Comparison of ENCODE assay signal across 8 mouse cellular contexts in genomic region chr11:29173125-29173631, GRCm38 (mm10). TPM values are rescaled to one million over a fixed set of nuclear protein-coding genes. Genes with fewer than 3 reads are reported as not detected.
DNase-seq lines count a peak whose midpoint lies in the region; ATAC-seq and TF ChIP-seq lines count a peak whose summit lies in the region.

No protein-coding gene starts in this region.

- peak overlapping the region; percentile 76 to 85 for H3K4me3 ChIP-seq in MEL (ENCODE audit: control insufficient read depth in 1 of 2, insufficient read depth in 1 of 2, low read depth in 2 of 2, low read length in 2 of 2)
- peak overlapping the region; percentile 93 for H3K4me3 ChIP-seq in brown adipose tissue, adult 24 weeks (ENCODE audit: insufficient read depth, low read depth, low read length)
- peak overlapping the region; percentile 77 for H3K4me3 ChIP-seq in forebrain, embryonic 12.5 days (replicated peaks)

- peak; percentile 88 for DNase-seq in MEL (ENCODE audit: low read depth, low spot score)
- DNase-seq in heart, postnatal 36 days, result peak; percentile 55 to 68
- DNase-seq in layer of hippocampus, adult 8-10 months (ENCODE audit: low spot score in 2 of 2), result peak; percentile 41 to 48
- DNase-seq in lung, postnatal 10 days, result peak; percentile 79
- DNase-seq in ovary, postnatal 10 days (ENCODE audit: low spot score), result peak; percentile 46
- DNase-seq in urinary bladder, postnatal 10 days (ENCODE audit: low spot score), result peak; percentile 12

- H3K27ac ChIP-seq in MEL (ENCODE audit: control insufficient read depth, low read depth, low read length), result peak overlapping the region; percentile 86
- peak overlapping the region; percentile 88 for H3K27ac ChIP-seq in brown adipose tissue, adult 24 weeks (replicated peaks; ENCODE audit: low read depth, low read length)
- H3K27ac ChIP-seq in forebrain, embryonic 12.5 days, result peak overlapping the region; percentile 97

- peak; percentile 8 to 36 (median 19); a peak in 3 of 6 replicates for TF ChIP-seq CTCF in MEL (IDR thresholded peaks at IDR 0.05 in 2 of 3, conservative IDR thresholded peaks at IDR 0.05 in 1 of 3; ENCODE audit: control insufficient read depth in 1 of 3, insufficient read depth in 1 of 3, low read depth in 2 of 3, low read length in 3 of 3, poor library complexity in 1 of 3, severe bottlenecking in 1 of 3)

- H3K4me1 ChIP-seq in MEL (ENCODE audit: control insufficient read depth in 1 of 2, insufficient read depth in 2 of 2, low read length in 2 of 2), result peaks cover 14 to 32% of the 10 kb centered on the region in 2 experiments; a peak in 3 of 4 replicates
- no peaks in the 10 kb centered on the region for H3K4me1 ChIP-seq in brown adipose tissue, adult 24 weeks (ENCODE audit: control insufficient read depth, insufficient read depth, insufficient read length, low read length)
- H3K4me1 ChIP-seq in forebrain, embryonic 12.5 days, result peaks cover 16% of the 10 kb centered on the region

- peak overlapping the region; percentile 88 for H3K4me2 ChIP-seq in forebrain, embryonic 12.5 days

- H3K9me3 ChIP-seq in MEL (replicated peaks; ENCODE audit: insufficient read depth, low read length), result no peaks in the 10 kb centered on the region
- H3K9me3 ChIP-seq in forebrain, embryonic 12.5 days, result no peaks in the 10 kb centered on the region

- H3K9ac ChIP-seq in MEL (ENCODE audit: control insufficient read depth, low read depth, low read length, poor library complexity, severe bottlenecking), result peak overlapping the region; percentile 93
- H3K9ac ChIP-seq in forebrain, embryonic 12.5 days, result peak overlapping the region; percentile 90

- no peak for TF ChIP-seq RAD21 in MEL (IDR thresholded peaks at IDR 0.05; ENCODE audit: low read depth, low read length)

- peaks cover 33% of the 10 kb centered on the region for H3K79me2 ChIP-seq in MEL (ENCODE audit: control insufficient read depth, insufficient read depth, low read length, poor library complexity)

- peak; percentile 76 for ATAC-seq in forebrain, embryonic 12.5 days (ENCODE audit: low FRiP score)

- no peak for TF ChIP-seq POLR2A in MEL (IDR thresholded peaks at IDR 0.05; ENCODE audit: control insufficient read depth in 1 of 2, insufficient read depth in 1 of 2, low read depth in 1 of 2, low read length in 2 of 2, poor library complexity in 1 of 2)

- intact Hi-C loops in heart, postnatal 36 days (cut with DNase I), result loop anchor here (2.0 kb wide), 1 partner anchor 202 kb away; no protein-coding TSS in a partner anchor

- H3K36me3 ChIP-seq in MEL (ENCODE audit: control insufficient read depth in 1 of 2, insufficient read depth in 2 of 2, low read length in 2 of 2), result peaks cover 12 to 24% of the 10 kb centered on the region in 2 experiments
- H3K36me3 ChIP-seq in forebrain, embryonic 12.5 days (replicated peaks), result no peaks in the 10 kb centered on the region

- under 1% methylated on average over 38 of the region's 38 CpGs for WGBS in forebrain, embryonic 12.5 days

- H3K27me3 ChIP-seq in MEL (ENCODE audit: control insufficient read depth in 1 of 2, insufficient read depth in 2 of 2, low read length in 2 of 2), result no peaks in the 10 kb centered on the region
- H3K27me3 ChIP-seq in forebrain, embryonic 12.5 days, result no peaks in the 10 kb centered on the region

- TF ChIP-seq EP300 in MEL (IDR thresholded peaks at IDR 0.05; ENCODE audit: low read depth in 1 of 2, low read length in 2 of 2), result no peak

TF ChIP-seq in MEL, 35 proteins besides CTCF, POLR2A, EP300 and RAD21:
- TF ChIP-seq HCFC1 (IDR thresholded peaks at IDR 0.05; ENCODE audit: low read depth, low read length) (no peak), JUND (IDR thresholded peaks at IDR 0.05; ENCODE audit: low read depth, low read length) (no peak), CHD1 (IDR thresholded peaks at IDR 0.05; ENCODE audit: low read depth, low read length) (peak; percentile 86; the same call in 1 of the 2 replicates), USF1 (IDR thresholded peaks at IDR 0.05; ENCODE audit: low read depth, low read length) (no peak), UBTF (IDR thresholded peaks at IDR 0.05; ENCODE audit: borderline replicate concordance, insufficient read depth, low read depth, low read length) (no peak; the same call in 1 of the 2 replicates), ZMIZ1 (IDR thresholded peaks at IDR 0.05; ENCODE audit: low read depth, low read length) (peak; percentile 24), BHLHE40 (IDR thresholded peaks at IDR 0.05; ENCODE audit: borderline replicate concordance, low read depth, low read length) (no peak), MAX (IDR thresholded peaks at IDR 0.05; ENCODE audit: low read length) (0 out of 2 replicates have a peak, but pooled peaks have one; percentile 20), TBP (IDR thresholded peaks at IDR 0.05; ENCODE audit: low read depth, low read length) (peak; percentile 58; the same call in 1 of the 2 replicates), ZNF384 (IDR thresholded peaks at IDR 0.05; ENCODE audit: low read depth, low read length) (peak; percentile 12; the same call in 1 of the 2 replicates), ZC3H11A (IDR thresholded peaks at IDR 0.05; ENCODE audit: low read depth, low read length) (no peak)

RNA-seq across cellular contexts. Expression of gene Ppp4r3b, which starts 0.5 kb away (rescaled TPM):
- 95.7 and 98.0 TPM in 2 replicates for total RNA-seq in MEL (2012; rRNA removed)
- polyA plus RNA-seq in MEL (2012; ENCODE audit: insufficient read depth in 1 of 2, insufficient read length in 2 of 2, low read depth in 1 of 2, low replicate concordance in 2 of 2, missing spikeins in 1 of 2), result 100 to 1,000 TPM in 1 of 2 experiments, 10 to 100 TPM in 1; 58.9 to 145 TPM
- 37.5 and 44.4 TPM in 2 replicates for polyA plus RNA-seq in brown adipose tissue, adult 24 weeks (2012; ENCODE audit: insufficient read depth, insufficient read length, missing spikeins)
- polyA plus RNA-seq in forebrain, embryonic 12.5 days (2016; fragmentation: Nextera tagmentation; extraction: Ambion mirVana), result 122 and 128 TPM in 2 replicates
- 10 to 100 TPM; 29.7 to 35.7 TPM for total RNA-seq in heart, postnatal 36 days (2021)
- total RNA-seq in layer of hippocampus, adult 8-10 months (2022), result 10 to 100 TPM; 51.9 to 63.9 (median 56.3) TPM

RNA-seq across cellular contexts. Expression of gene Pnpt1, which starts 42.6 kb away (rescaled TPM):
- 85.0 and 87.4 TPM in 2 replicates for total RNA-seq in MEL (2012; rRNA removed)
- polyA plus RNA-seq in MEL (2012; ENCODE audit: insufficient read depth in 1 of 2, insufficient read length in 2 of 2, low read depth in 1 of 2, low replicate concordance in 2 of 2, missing spikeins in 1 of 2), result 10 to 100 TPM in 1 of 2 experiments, not detected in 1; 56.2 TPM
- 37.5 and 45.9 TPM in 2 replicates for polyA plus RNA-seq in brown adipose tissue, adult 24 weeks (2012; ENCODE audit: insufficient read depth, insufficient read length, missing spikeins)
- 37.3 and 39.5 TPM in 2 replicates for polyA plus RNA-seq in forebrain, embryonic 12.5 days (2016; fragmentation: Nextera tagmentation; extraction: Ambion mirVana)
- 10 to 100 TPM; 27.2 to 30.4 TPM for total RNA-seq in heart, postnatal 36 days (2021)
- 10 to 100 TPM; 24.4 to 29.0 (median 26.2) TPM for total RNA-seq in layer of hippocampus, adult 8-10 months (2022)

Comparison
In these comparisons a context has a peak if more than half of its experiments do, and no peak if none do; other contexts are left out.
1. Peak in every context shown above with its lines: DNase-seq, ATAC-seq, H3K4me3 ChIP-seq and H3K27ac ChIP-seq.
2. DNase-seq: peak in every context shown above with its lines; median percentile 88 in MEL; 79 in lung, postnatal 10 days; 62 in heart, postnatal 36 days; 46 in ovary, postnatal 10 days; 44 in layer of hippocampus, adult 8-10 months; 12 in urinary bladder, postnatal 10 days.